Mouse (Mus musculus) hindbrain, embryonic 14.5 days (tissue): ENCODE measurements around the gene Prss32. TPM values are rescaled to one million over a fixed set of nuclear protein-coding genes. Genes with fewer than 3 reads are reported as not detected.
"Not testable (repeated sequence)": the region's sequence is repeated elsewhere in the genome, so short reads cannot be mapped to it uniquely, and the experiment has no call there.

Experiments used
- ATAC-seq: fragments of 200-750 bp; cut with Nextera tagmentation; 2 replicates; pipeline ENCODE4 v1.8.0; 2017; ENCODE audit warnings: moderate number of reproducible peaks, mild to moderate bottlenecking, moderate TSS enrichment, moderate library complexity; ENCODE audit not compliant: low FRiP score
- DNase-seq: peaks from one replicate; pipeline ENCODE4 v3.0.0-alpha.2; 2015; ENCODE audit warnings: low spot score
- H3K27ac ChIP-seq: fragments of 300-500 bp; sonication (generic); 2 replicates; pipeline ENCODE4 v1.5.1; 2014; ENCODE audit warnings: mild to moderate bottlenecking, moderate library complexity
- H3K27me3 ChIP-seq: fragments of 300-500 bp; sonication (generic); 2 replicates; pipeline ENCODE4 v1.6.1; 2014; ENCODE audit warnings: mild to moderate bottlenecking, low read length, mixed read lengths; ENCODE audit not compliant: control insufficient read depth, insufficient read depth
- H3K36me3 ChIP-seq: fragments of 300-500 bp; sonication (generic); replicated peaks from 2 replicates; pipeline ENCODE4 v1.6.1; 2014; ENCODE audit not compliant: control insufficient read depth, insufficient read depth
- H3K4me1 ChIP-seq: fragments of 300-500 bp; sonication (generic); replicated peaks from 2 replicates; pipeline ENCODE4 v1.6.1; 2014; ENCODE audit warnings: antibody characterized with exemption, low read length, mixed read lengths; ENCODE audit not compliant: control insufficient read depth, insufficient read depth
- H3K4me2 ChIP-seq: fragments of 300-500 bp; sonication (generic); replicated peaks from 2 replicates; pipeline ENCODE4 v1.6.1; 2014; ENCODE audit warnings: mild to moderate bottlenecking, moderate library complexity
- H3K4me3 ChIP-seq: fragments of 300-500 bp; sonication (generic); replicated peaks from 2 replicates; pipeline ENCODE4 v1.5.1; 2014; ENCODE audit warnings: mild to moderate bottlenecking, low read length
- H3K9ac ChIP-seq: fragments of 300-500 bp; sonication (generic); 2 replicates; pipeline ENCODE4 v1.6.1; 2014
- H3K9me3 ChIP-seq: fragments of 300-500 bp; sonication (generic); 2 replicates; pipeline ENCODE4 v1.6.1; 2016; ENCODE audit warnings: low read length; ENCODE audit not compliant: control insufficient read depth
- WGBS: fragments of 180-500 bp; shearing (Covaris S2); extraction: QIAGEN DNeasy Blood & Tissue Kit; methylation state at CpG from one replicate; pipeline ENCODE4 v1.1.7; 2014; 5-methylcytosine and 5-hydroxymethylcytosine counted together
- microRNA-seq: library from miRNA; unstranded; fragments of <30 nt; microRNA quantifications from one replicate; pipeline ENCODE4, GENCODE M21; 2016
- polyA plus RNA-seq: library from polyadenylated mRNA; unstranded; fragments of >200 nt; fragmentation: Nextera tagmentation; extraction: Ambion mirVana; gene quantifications from 2 replicates; pipeline ENCODE4 v1.2.1, GENCODE M21; 2014

Prss32 gene
- polyA plus RNA-seq, 1 experiment from 2014 or later, result not detected

DNA sequence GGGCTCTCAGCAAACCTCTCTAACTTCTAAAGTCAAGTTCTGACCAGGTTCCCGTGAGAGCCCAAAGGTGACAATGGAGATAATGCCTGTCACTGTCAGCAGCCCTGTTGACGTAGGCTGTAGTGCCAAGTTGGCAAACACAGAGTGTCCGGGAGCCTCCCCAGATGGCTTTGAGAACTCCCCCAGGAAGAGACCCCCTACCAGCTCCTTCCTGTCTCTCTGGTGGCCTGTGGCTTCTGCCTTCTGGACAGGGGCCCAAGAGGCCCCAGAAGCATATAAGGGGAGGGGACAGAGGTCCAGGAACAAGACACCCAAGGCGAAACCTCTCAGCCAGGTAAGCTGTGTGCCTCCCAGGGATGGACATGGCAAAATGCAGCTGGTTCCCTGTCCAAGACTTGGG lies 36.9 kb downstream of the Prss32 start, which contains the start of the genes Dcpp1 and Dcpp2:
Gene Dcpp1, plus strand, starts transcription at position 301 of the 400 bp plus-strand sequence.
Gene Dcpp2, plus strand, starts transcription at position 305 of the 400 bp plus-strand sequence.
- not testable (repeated sequence) for H3K9ac ChIP-seq, ATAC-seq, H3K4me2 ChIP-seq, H3K36me3 ChIP-seq, H3K27me3 ChIP-seq, H3K4me3 ChIP-seq, DNase-seq, H3K9me3 ChIP-seq, H3K4me1 ChIP-seq, H3K27ac ChIP-seq
- WGBS, result 80% methylated on average over 4 of the region's 4 CpGs

Small RNA genes within 50 kb of the gene (microRNA-seq; reads per million reads assigned to microRNA genes)
- gene Mir5125, result 0.65 reads per million

Other genes starting within 250 kb of the Prss32 start
- gene Zfp13, start 244.4 kb upstream of the Prss32 start, polyA plus RNA-seq, result 20.3 and 21.4 TPM in 2 replicates
- 0.25 and 0.27 TPM in 2 replicates for gene Zscan10, start 243.0 kb upstream of the Prss32 start, polyA plus RNA-seq
- gene Mmp25, start 198.6 kb upstream of the Prss32 start, polyA plus RNA-seq, result 1.0 and 1.6 TPM in 2 replicates
- 0.24 TPM in 1 of 2 replicates, not detected in the other for gene Bicdl2, start 183.3 kb upstream of the Prss32 start, polyA plus RNA-seq
- 129 and 143 TPM in 2 replicates for gene Hcfc1r1, start 170.3 kb upstream of the Prss32 start, polyA plus RNA-seq
- gene Thoc6, start 170.0 kb upstream of the Prss32 start, polyA plus RNA-seq, result 39.7 and 40.0 TPM in 2 replicates
- 3.1 and 3.7 TPM in 2 replicates for gene Tnfrsf12a, start 166.4 kb upstream of the Prss32 start, polyA plus RNA-seq
- gene Cldn6, start 164.6 kb upstream of the Prss32 start, polyA plus RNA-seq, result 0.24 and 0.26 TPM in 2 replicates
- 1.7 and 2.6 TPM in 2 replicates for gene Cldn9, start 159.8 kb upstream of the Prss32 start, polyA plus RNA-seq
- 0.09 and 0.18 TPM in 2 replicates for gene 1520401A03Rik, start 121.1 kb upstream of the Prss32 start, polyA plus RNA-seq
- 16.9 and 17.7 TPM in 2 replicates for gene Pkmyt1, start 117.5 kb upstream of the Prss32 start, polyA plus RNA-seq
- 57.5 and 62.8 TPM in 2 replicates for gene Paqr4, start 103.0 kb upstream of the Prss32 start, polyA plus RNA-seq
- gene Kremen2, start 98.0 kb upstream of the Prss32 start, polyA plus RNA-seq, result 0.74 and 0.90 TPM in 2 replicates
- gene Flywch1, start 72.3 kb upstream of the Prss32 start, polyA plus RNA-seq, result 179 and 183 TPM in 2 replicates
- gene Flywch2, start 57.8 kb upstream of the Prss32 start, polyA plus RNA-seq, result 75.4 and 78.4 TPM in 2 replicates
- gene Srrm2, start 53.3 kb upstream of the Prss32 start, polyA plus RNA-seq, result 390 and 455 TPM in 2 replicates
- gene Elob, start 14.7 kb upstream of the Prss32 start, polyA plus RNA-seq, result 1,176 and 1,404 TPM in 2 replicates
- not detected in 2 replicates for gene Prss33, start 7.8 kb upstream of the Prss32 start, polyA plus RNA-seq
- gene Prss41, start 317 bp downstream of the Prss32 start, polyA plus RNA-seq, result 1.1 and 2.3 TPM in 2 replicates
- not detected in 2 replicates for gene Prss21, start 24.2 kb downstream of the Prss32 start, polyA plus RNA-seq
- not detected in 2 replicates for gene Dcpp1, start 37.0 kb downstream of the Prss32 start, polyA plus RNA-seq
- not detected in 2 replicates for gene Dcpp2, start 37.0 kb downstream of the Prss32 start, polyA plus RNA-seq
- gene Dcpp3, start 73.6 kb downstream of the Prss32 start, polyA plus RNA-seq, result not detected in 2 replicates
- not detected in 2 replicates for gene Sbp, start 97.8 kb downstream of the Prss32 start, polyA plus RNA-seq
- not detected in 2 replicates for gene Sbpl, start 111.4 kb downstream of the Prss32 start, polyA plus RNA-seq
- not detected in 2 replicates for gene Prss30, start 136.7 kb downstream of the Prss32 start, polyA plus RNA-seq
- gene Prss22, start 154.2 kb downstream of the Prss32 start, polyA plus RNA-seq, result not detected in 2 replicates
- gene Prss27, start 194.3 kb downstream of the Prss32 start, polyA plus RNA-seq, result 0.16 TPM in 1 of 2 replicates, not detected in the other
- 77.8 and 79.9 TPM in 2 replicates for gene Kctd5, start 229.6 kb downstream of the Prss32 start, polyA plus RNA-seq